Mouse (Mus musculus): ENCODE measurements around the gene Idua. TPM values are rescaled to one million over a fixed set of nuclear protein-coding genes. Genes with fewer than 3 reads are reported as not detected.

Gene Idua
- 8.2 TPM for polyA plus RNA-seq (2014; fragmentation: Illumina TruSeq; extraction: RNeasy Lipid Tissue Mini Kit (QIAGEN cat#74804); ENCODE audit: low read depth, low replicate concordance)

GRCm38 (mm10) chr5:108659698-108660631 is at the start of gene Idua:
Gene Idua (plus strand): TSS chr5:108660331.

GRCm38 (mm10) chr5:108629634-108630483 is 30.3 kb upstream of the Idua start, which contains the start of the genes Gak and Tmem175:
Gene Gak (minus strand): TSS chr5:108629755.
Gene Tmem175 (plus strand): TSS chr5:108629770.

GRCm38 (mm10) chr5:108668977-108669936 is 9.1 kb downstream of the Idua start, which contains the start of gene Dgkq:
Gene Dgkq (minus strand): TSS chr5:108669672.

GRCm38 (mm10) chr5:108675251-108675816 is 15.2 kb downstream of the Idua start, which contains the start of gene Slc26a1:
Gene Slc26a1 (minus strand): TSS chr5:108675569.

GRCm38 (mm10) chr5:108692271-108692670 is 32.1 kb downstream of the Idua start, which contains the start of gene Fgfrl1:
Gene Fgfrl1 (plus strand): TSS chr5:108692382.

Other genes starting within 250 kb of the Idua start
- gene Atp5k, start 225.9 kb upstream of the Idua start, polyA plus RNA-seq (2014; fragmentation: Illumina TruSeq; extraction: RNeasy Lipid Tissue Mini Kit (QIAGEN cat#74804); ENCODE audit: low read depth, low replicate concordance), result 78.0 TPM
- 5.7 TPM for gene Mfsd7a, start 211.4 kb upstream of the Idua start, polyA plus RNA-seq (2014; fragmentation: Illumina TruSeq; extraction: RNeasy Lipid Tissue Mini Kit (QIAGEN cat#74804); ENCODE audit: low read depth, low replicate concordance)
- 50.9 TPM for gene Pcgf3, start 199.1 kb upstream of the Idua start, polyA plus RNA-seq (2014; fragmentation: Illumina TruSeq; extraction: RNeasy Lipid Tissue Mini Kit (QIAGEN cat#74804); ENCODE audit: low read depth, low replicate concordance)
- gene Cplx1, start 110.3 kb upstream of the Idua start, polyA plus RNA-seq (2014; fragmentation: Illumina TruSeq; extraction: RNeasy Lipid Tissue Mini Kit (QIAGEN cat#74804); ENCODE audit: low read depth, low replicate concordance), result 0.38 TPM
- 129 TPM for gene Gak, start 30.6 kb upstream of the Idua start, polyA plus RNA-seq (2014; fragmentation: Illumina TruSeq; extraction: RNeasy Lipid Tissue Mini Kit (QIAGEN cat#74804); ENCODE audit: low read depth, low replicate concordance)
- gene Tmem175, start 30.6 kb upstream of the Idua start, polyA plus RNA-seq (2014; fragmentation: Illumina TruSeq; extraction: RNeasy Lipid Tissue Mini Kit (QIAGEN cat#74804); ENCODE audit: low read depth, low replicate concordance), result 19.7 TPM
- 17.7 TPM for gene Dgkq, start 9.3 kb downstream of the Idua start, polyA plus RNA-seq (2014; fragmentation: Illumina TruSeq; extraction: RNeasy Lipid Tissue Mini Kit (QIAGEN cat#74804); ENCODE audit: low read depth, low replicate concordance)
- not detected for gene Slc26a1, start 15.2 kb downstream of the Idua start, polyA plus RNA-seq (2014; fragmentation: Illumina TruSeq; extraction: RNeasy Lipid Tissue Mini Kit (QIAGEN cat#74804); ENCODE audit: low read depth, low replicate concordance)
- gene Fgfrl1, start 32.1 kb downstream of the Idua start, polyA plus RNA-seq (2014; fragmentation: Illumina TruSeq; extraction: RNeasy Lipid Tissue Mini Kit (QIAGEN cat#74804); ENCODE audit: low read depth, low replicate concordance), result 1.7 TPM
- 10.8 TPM for gene Rnf212, start 114.7 kb downstream of the Idua start, polyA plus RNA-seq (2014; fragmentation: Illumina TruSeq; extraction: RNeasy Lipid Tissue Mini Kit (QIAGEN cat#74804); ENCODE audit: low read depth, low replicate concordance)
- not detected for gene Tmed11, start 135.0 kb downstream of the Idua start, polyA plus RNA-seq (2014; fragmentation: Illumina TruSeq; extraction: RNeasy Lipid Tissue Mini Kit (QIAGEN cat#74804); ENCODE audit: low read depth, low replicate concordance)
- not detected for gene Vmn2r8, start 148.5 kb downstream of the Idua start, polyA plus RNA-seq (2014; fragmentation: Illumina TruSeq; extraction: RNeasy Lipid Tissue Mini Kit (QIAGEN cat#74804); ENCODE audit: low read depth, low replicate concordance)
- not detected for gene Vmn2r9, start 192.3 kb downstream of the Idua start, polyA plus RNA-seq (2014; fragmentation: Illumina TruSeq; extraction: RNeasy Lipid Tissue Mini Kit (QIAGEN cat#74804); ENCODE audit: low read depth, low replicate concordance)